Mouse (Mus musculus) CH12.LX (cell line): ENCODE data around the gene Igfals.

Source experiments
- HCFC1 ChIP-seq: IDR thresholded peaks from 2 replicates; pipeline ENCODE4 v1.6.1; 2012; ENCODE audit warnings: low read depth, mild to moderate bottlenecking, inconsistent platforms, low read length, improper control_type of control experiment
- POLR2A ChIP-seq: IDR thresholded peaks from 2 replicates; pipeline ENCODE4 v1.6.1; 2011; ENCODE audit warnings: low read depth, mild to moderate bottlenecking, improper control_type of control experiment, low read length
- POLR2AphosphoS2 ChIP-seq: IDR thresholded peaks from 2 replicates; pipeline ENCODE4 v1.6.1; 2011; ENCODE audit warnings: low read depth, low read length, improper control_type of control experiment
- SMC3 ChIP-seq: IDR thresholded peaks from 2 replicates; pipeline ENCODE4 v1.6.1; 2011; ENCODE audit warnings: low read depth, low read length, improper control_type of control experiment

- no peak for TF ChIP-seq POLR2AphosphoS2
- TF ChIP-seq SMC3 = no peak
- TF ChIP-seq POLR2A = peak; percentile 42; the same call in 1 of the 2 replicates
- no peak for TF ChIP-seq HCFC1
Measured at GRCm38 (mm10) chr17:24896241-24896992, 30.6 kb downstream of the Igfals start, which contains the start of gene Nme3.
